Comparison of ENCODE assay signal across 23 mouse cellular contexts in genomic region chr3:17589956-17590546, GRCm38 (mm10).
A peak's percentile ranks its signal among the peaks of the same experiment; 100 is the strongest.
DNase-seq lines count a peak whose midpoint lies in the region; ATAC-seq and TF ChIP-seq lines count a peak whose summit lies in the region.
"Had no signal": no experiment of that assay in that cellular context is flagged by ENCODE, and none has a peak within 500 bp of the region (broad histone marks: within the 10 kb centered on the region; RNA-seq: fewer than 3 reads in every experiment).

No protein-coding gene starts in this region.

- 0 out of 2 replicates have a peak, but pooled peaks have one; percentile 24 for ATAC-seq in forebrain, embryonic 12.5 days (ENCODE audit: low FRiP score)
- ATAC-seq in forebrain, embryonic 14.5 days = no peak
- ATAC-seq in midbrain, embryonic 11.5 days (ENCODE audit: low FRiP score) = peak; percentile 93
- ATAC-seq in midbrain, postnatal 0 days (ENCODE audit: low FRiP score) = no peak
- peak; percentile 87 for ATAC-seq in midbrain, embryonic 12.5 days (ENCODE audit: low FRiP score, low read depth)
- ATAC-seq: intestine, postnatal 0 days had no signal

- H3K36me3 ChIP-seq in forebrain, embryonic 12.5 days (replicated peaks) = no peaks in the 10 kb centered on the region
- H3K36me3 ChIP-seq in forebrain, embryonic 14.5 days (ENCODE audit: control insufficient read depth, insufficient read depth, low read length) = no peaks in the 10 kb centered on the region
- no peaks in the 10 kb centered on the region for H3K36me3 ChIP-seq in midbrain, embryonic 11.5 days (ENCODE audit: control insufficient read depth, insufficient read depth, low read length)
- H3K36me3 ChIP-seq in midbrain, postnatal 0 days (ENCODE audit: insufficient read depth, low read length) = no peaks in the 10 kb centered on the region
- H3K36me3 ChIP-seq in midbrain, embryonic 12.5 days = no peaks in the 10 kb centered on the region
- H3K36me3 ChIP-seq: embryonic facial prominence, embryonic 13.5 days; hindbrain, embryonic 15.5 days; kidney, embryonic 15.5 days; limb, embryonic 12.5 days; neural tube, embryonic 13.5 days; stomach, embryonic 15.5 days had no signal

- no peaks in the 10 kb centered on the region for H3K9me3 ChIP-seq in forebrain, embryonic 12.5 days
- H3K9me3 ChIP-seq in forebrain, embryonic 14.5 days (replicated peaks; ENCODE audit: control insufficient read depth, low read length) = no peaks in the 10 kb centered on the region
- no peaks in the 10 kb centered on the region for H3K9me3 ChIP-seq in midbrain, embryonic 11.5 days (ENCODE audit: control insufficient read depth, low read length)
- H3K9me3 ChIP-seq in midbrain, postnatal 0 days (ENCODE audit: low read length) = no peaks in the 10 kb centered on the region
- H3K9me3 ChIP-seq in midbrain, embryonic 12.5 days = no peaks in the 10 kb centered on the region
- H3K9me3 ChIP-seq: embryonic facial prominence, embryonic 13.5 days; hindbrain, embryonic 15.5 days; kidney, embryonic 15.5 days; limb, embryonic 12.5 days; neural tube, embryonic 13.5 days; stomach, embryonic 15.5 days had no signal

- H3K27me3 ChIP-seq in forebrain, embryonic 12.5 days = no peaks in the 10 kb centered on the region
- H3K27me3 ChIP-seq in forebrain, embryonic 14.5 days (replicated peaks; ENCODE audit: control insufficient read depth, insufficient read depth, low read length) = no peaks in the 10 kb centered on the region
- no peaks in the 10 kb centered on the region for H3K27me3 ChIP-seq in midbrain, embryonic 11.5 days (ENCODE audit: control insufficient read depth, insufficient read depth, low read length)
- H3K27me3 ChIP-seq in midbrain, postnatal 0 days (ENCODE audit: insufficient read depth, low read length) = no peaks in the 10 kb centered on the region
- H3K27me3 ChIP-seq in midbrain, embryonic 12.5 days = no peaks in the 10 kb centered on the region
- H3K27me3 ChIP-seq: CH12.LX; embryonic facial prominence, embryonic 13.5 days; hindbrain, embryonic 15.5 days; kidney, embryonic 15.5 days; limb, embryonic 12.5 days; neural tube, embryonic 13.5 days; stomach, embryonic 15.5 days had no signal

- H3K9ac ChIP-seq in forebrain, embryonic 12.5 days = no peak overlapping the region
- no peak overlapping the region for H3K9ac ChIP-seq in forebrain, embryonic 14.5 days (ENCODE audit: low read length)
- H3K9ac ChIP-seq in midbrain, embryonic 11.5 days (ENCODE audit: low read length) = no peak overlapping the region
- H3K9ac ChIP-seq in midbrain, postnatal 0 days (replicated peaks; ENCODE audit: low read length, poor library complexity, severe bottlenecking) = no peak overlapping the region
- H3K9ac ChIP-seq in midbrain, embryonic 12.5 days (replicated peaks) = no peak overlapping the region
- H3K9ac ChIP-seq: embryonic facial prominence, embryonic 13.5 days; hindbrain, embryonic 15.5 days; kidney, embryonic 15.5 days; limb, embryonic 12.5 days; liver, embryonic 14.5 days; neural tube, embryonic 13.5 days; stomach, embryonic 15.5 days had no signal

- no peak overlapping the region for H3K27ac ChIP-seq in forebrain, embryonic 12.5 days
- no peak overlapping the region for H3K27ac ChIP-seq in forebrain, embryonic 14.5 days (ENCODE audit: low read depth, low read length)
- peak overlapping the region; percentile 51; the same call in 1 of the 2 replicates for H3K27ac ChIP-seq in midbrain, embryonic 11.5 days (ENCODE audit: low read depth, low read length)
- no peak overlapping the region for H3K27ac ChIP-seq in midbrain, postnatal 0 days (ENCODE audit: low read depth, low read length)
- peak overlapping the region; percentile 49; the same call in 1 of the 2 replicates for H3K27ac ChIP-seq in midbrain, embryonic 12.5 days (replicated peaks)
- H3K27ac ChIP-seq: embryonic facial prominence, embryonic 13.5 days; hindbrain, embryonic 15.5 days; kidney, embryonic 15.5 days; limb, embryonic 12.5 days; liver, embryonic 14.5 days; macrophage; neural tube, embryonic 13.5 days; stomach, embryonic 15.5 days had no signal

- no peak overlapping the region for H3K4me2 ChIP-seq in forebrain, embryonic 12.5 days
- H3K4me2 ChIP-seq in forebrain, embryonic 14.5 days (ENCODE audit: low read length) = no peak overlapping the region
- no peak overlapping the region for H3K4me2 ChIP-seq in midbrain, embryonic 11.5 days
- H3K4me2 ChIP-seq in midbrain, postnatal 0 days (ENCODE audit: low read depth, low read length, poor library complexity, severe bottlenecking) = no peak overlapping the region
- 0 out of 2 replicates have a peak overlapping the region, but pooled peaks have one; percentile 2 for H3K4me2 ChIP-seq in midbrain, embryonic 12.5 days (replicated peaks)
- H3K4me2 ChIP-seq: embryonic facial prominence, embryonic 13.5 days; hindbrain, embryonic 15.5 days; kidney, embryonic 15.5 days; limb, embryonic 12.5 days; neural tube, embryonic 13.5 days; stomach, embryonic 15.5 days had no signal

- 41% methylated on average over 2 of the region's 2 CpGs for WGBS in forebrain, embryonic 12.5 days
- 44% methylated on average over 2 of the region's 2 CpGs for WGBS in forebrain, embryonic 14.5 days
- 31% methylated on average over 2 of the region's 2 CpGs for WGBS in midbrain, embryonic 11.5 days
- 46% methylated on average over 2 of the region's 2 CpGs for WGBS in midbrain, postnatal 0 days
- WGBS in midbrain, embryonic 12.5 days = 27% methylated on average over 2 of the region's 2 CpGs

- no peak for TF ChIP-seq CTCF in midbrain, postnatal 0 days (IDR thresholded peaks at IDR 0.05)

- H3K4me1 ChIP-seq in forebrain, embryonic 12.5 days = no peaks in the 10 kb centered on the region; the same call in 1 of the 2 replicates
- H3K4me1 ChIP-seq in forebrain, embryonic 14.5 days (ENCODE audit: control insufficient read depth, insufficient read depth, low read length) = no peaks in the 10 kb centered on the region
- H3K4me1 ChIP-seq in midbrain, embryonic 11.5 days (ENCODE audit: control insufficient read depth, insufficient read depth, low read length) = peaks cover 6% of the 10 kb centered on the region
- H3K4me1 ChIP-seq in midbrain, postnatal 0 days (ENCODE audit: insufficient read depth, low read length) = no peaks in the 10 kb centered on the region
- H3K4me1 ChIP-seq in midbrain, embryonic 12.5 days = peaks cover 4% of the 10 kb centered on the region; the same call in 1 of the 2 replicates
- H3K4me1 ChIP-seq: embryonic facial prominence, embryonic 13.5 days; hindbrain, embryonic 15.5 days; kidney, embryonic 15.5 days; limb, embryonic 12.5 days; neural tube, embryonic 13.5 days; stomach, embryonic 15.5 days had no signal

- H3K4me3 ChIP-seq in forebrain, embryonic 12.5 days (replicated peaks) = no peak overlapping the region
- H3K4me3 ChIP-seq in forebrain, embryonic 14.5 days (ENCODE audit: low read depth, low read length) = no peak overlapping the region
- no peak overlapping the region for H3K4me3 ChIP-seq in midbrain, embryonic 11.5 days (ENCODE audit: low read depth, low read length)
- no peak overlapping the region for H3K4me3 ChIP-seq in midbrain, postnatal 0 days (ENCODE audit: low read depth, low read length)
- H3K4me3 ChIP-seq in midbrain, embryonic 12.5 days = no peak overlapping the region
- H3K4me3 ChIP-seq: embryonic facial prominence, embryonic 13.5 days; hindbrain, embryonic 15.5 days; kidney, embryonic 15.5 days; limb, embryonic 12.5 days; neural tube, embryonic 13.5 days; stomach, embryonic 15.5 days had no signal

- DNase-seq in forebrain, embryonic 14.5 days (ENCODE audit: low spot score) = no peak
- DNase-seq in midbrain, embryonic 11.5 days (ENCODE audit: low spot score, missing footprints) = peak; percentile 90
- no peak for DNase-seq in midbrain, postnatal 0 days (ENCODE audit: low spot score)
- DNase-seq in spleen, postnatal 10 days (ENCODE audit: low spot score in 2 of 2) = no peak
- no peak for DNase-seq in cerebellum, adult 11-12 months
- DNase-seq: adrenal gland, postnatal 36 days; cerebellum, adult 2 months; cerebellum, postnatal 36 days; gastrocnemius, postnatal 36 days; right cerebral cortex, postnatal 25 days; thymus, adult 2 months had no signal

Comparison
In these comparisons a context has a peak if more than half of its experiments do, and no peak if none do; other contexts are left out.
1. ATAC-seq: peak in forebrain, embryonic 12.5 days (single experiment), midbrain, embryonic 11.5 days (single experiment) and midbrain, embryonic 12.5 days (single experiment); none in forebrain, embryonic 14.5 days (single experiment) and midbrain, postnatal 0 days (single experiment).
2. H3K27ac ChIP-seq: peak in midbrain, embryonic 11.5 days (single experiment) and midbrain, embryonic 12.5 days (single experiment); none in forebrain, embryonic 12.5 days (single experiment), forebrain, embryonic 14.5 days (single experiment) and midbrain, postnatal 0 days (single experiment).